Mouse (Mus musculus) heart, adult 2 months (tissue): ENCODE data around the gene Acvr1b.
A peak's percentile ranks its signal among the peaks of the same experiment; 100 is the strongest.

Experiments used
- CTCF ChIP-seq: fragments of 200-600 bp; IDR thresholded peaks from 2 replicates; pipeline ENCODE4 v1.8.1; 2022; ENCODE audit warnings: antibody characterized with exemption, mild to moderate bottlenecking, moderate library complexity
- EP300 ChIP-seq: fragments of 200-500 bp; IDR thresholded peaks from 2 replicates; pipeline ENCODE4 v1.6.1; 2011; ENCODE audit warnings: low read depth, low read length, control low read depth; ENCODE audit not compliant: insufficient read depth
- POLR2A ChIP-seq: fragments of 200-500 bp; IDR thresholded peaks from 2 replicates; pipeline ENCODE4 v1.6.1; 2011; ENCODE audit warnings: mild to moderate bottlenecking, low read depth, low read length, control low read depth; ENCODE audit not compliant: insufficient read depth

- TF ChIP-seq CTCF (peak; percentile 74), POLR2A (peak; percentile 52), EP300 (peak; percentile 77)
Measured at GRCm38 (mm10) chr15:101242645-101243044, 68.8 kb downstream of the Acvr1b start.
